Mouse (Mus musculus) retina, adult 2 months (tissue): ENCODE data around the gene Jmjd6.

Experiments
- DNase-seq: peaks from one replicate; pipeline ENCODE4 v3.0.0-alpha.2; 2012; ENCODE audit warnings: low read depth, low spot score

Gene Jmjd6

GRCm38 (mm10) chr11:116807116-116807515 lies 36.1 kb downstream of the Jmjd6 start:
- no peak for DNase-seq

- no peak for DNase-seq
Observed at GRCm38 (mm10) chr11:116806136-116807071, 36.8 kb downstream of the Jmjd6 start.

GRCm38 (mm10) chr11:116802709-116803108 lies 40.5 kb downstream of the Jmjd6 start:
- no peak for DNase-seq

- no peak for DNase-seq
Observed at GRCm38 (mm10) chr11:116801106-116801505, 42.1 kb downstream of the Jmjd6 start.

DNA sequence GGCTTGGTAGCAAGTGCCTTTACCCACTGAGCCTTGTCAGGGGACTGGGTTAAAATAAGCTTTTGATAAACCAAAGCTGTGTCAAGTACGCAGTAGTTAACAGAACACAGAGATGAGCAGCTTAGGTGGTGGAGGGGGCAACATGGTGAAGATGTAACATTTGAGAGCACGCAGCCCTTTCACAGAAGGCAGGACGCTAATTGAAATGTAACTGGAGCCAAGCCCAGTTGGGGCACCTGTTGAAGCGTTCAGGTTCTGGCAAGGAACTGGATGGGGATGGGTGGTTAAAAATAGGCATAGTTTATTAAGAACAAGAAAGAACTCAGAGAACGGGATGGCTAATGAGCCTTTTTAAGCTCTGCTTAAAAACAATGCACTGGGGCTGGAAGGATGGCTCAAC lies 43.9 kb downstream of the Jmjd6 start:
- DNase-seq = no peak
